Mouse (Mus musculus): ENCODE results near the gene Gm20388. TPM values are rescaled to one million over a fixed set of nuclear protein-coding genes. Genes with fewer than 3 reads are reported as not detected.
A peak's percentile ranks its signal among the peaks of the same experiment; 100 is the strongest.

Gm20388 gene
- total RNA-seq, 2 experiments from 2014 or later = not detected

GRCm38 (mm10) chr8:124052110-124052509 is 4141.5 kb downstream of the Gm20388 start:
- DNase-seq (ENCODE audit: low spot score in 2 of 2) = peak; percentile 73 to 75

GRCm38 (mm10) chr8:124052568-124052967 is 4141.9 kb downstream of the Gm20388 start:
- no peak for DNase-seq (ENCODE audit: low spot score in 2 of 2)

- no peak for DNase-seq (ENCODE audit: low spot score in 2 of 2)
Observed at GRCm38 (mm10) chr8:124056832-124057655, 4146.4 kb downstream of the Gm20388 start.

- no peak for DNase-seq (ENCODE audit: low spot score in 2 of 2)
Observed at GRCm38 (mm10) chr8:124066325-124067058, 4155.9 kb downstream of the Gm20388 start.

GRCm38 (mm10) chr8:124067059-124067750 is 4156.6 kb downstream of the Gm20388 start:
- no peak for DNase-seq (ENCODE audit: low spot score in 2 of 2)

GRCm38 (mm10) chr8:124070363-124071324 is 4160.0 kb downstream of the Gm20388 start:
- peak; percentile 45 to 64 for DNase-seq (ENCODE audit: low spot score in 2 of 2)

GRCm38 (mm10) chr8:124075977-124076376 is 4165.3 kb downstream of the Gm20388 start:
- no peak for DNase-seq (ENCODE audit: low spot score in 2 of 2)

GRCm38 (mm10) chr8:124076416-124076815 is 4165.8 kb downstream of the Gm20388 start:
- no peak for DNase-seq (ENCODE audit: low spot score in 2 of 2)

GRCm38 (mm10) chr8:124077377-124077776 is 4166.7 kb downstream of the Gm20388 start:
- no peak for DNase-seq (ENCODE audit: low spot score in 2 of 2)

GRCm38 (mm10) chr8:124077998-124078397 is 4167.4 kb downstream of the Gm20388 start:
- peak in 1 of 2 experiments; percentile 7 for DNase-seq (ENCODE audit: low spot score in 2 of 2)

- DNase-seq (ENCODE audit: low spot score in 2 of 2) = no peak
Observed at GRCm38 (mm10) chr8:124078969-124079368, 4168.3 kb downstream of the Gm20388 start.

GRCm38 (mm10) chr8:124080467-124081326 is 4170.1 kb downstream of the Gm20388 start:
- no peak for DNase-seq (ENCODE audit: low spot score in 2 of 2)

- DNase-seq (ENCODE audit: low spot score in 2 of 2) = no peak
Observed at GRCm38 (mm10) chr8:124082616-124083015, 4172.0 kb downstream of the Gm20388 start.

GRCm38 (mm10) chr8:124083611-124084010 is 4173.0 kb downstream of the Gm20388 start:
- DNase-seq (ENCODE audit: low spot score in 2 of 2) = no peak

GRCm38 (mm10) chr8:124085668-124086067 is 4175.0 kb downstream of the Gm20388 start:
- DNase-seq (ENCODE audit: low spot score in 2 of 2) = no peak

GRCm38 (mm10) chr8:124088092-124088613 is 4177.5 kb downstream of the Gm20388 start:
- no peak for DNase-seq (ENCODE audit: low spot score in 2 of 2)

GRCm38 (mm10) chr8:124089016-124089415 is 4178.4 kb downstream of the Gm20388 start:
- DNase-seq (ENCODE audit: low spot score in 2 of 2) = no peak

- no peak for DNase-seq (ENCODE audit: low spot score in 2 of 2)
Observed at GRCm38 (mm10) chr8:124090473-124090872, 4179.8 kb downstream of the Gm20388 start.

- DNase-seq (ENCODE audit: low spot score in 2 of 2) = peak in 1 of 2 experiments; percentile 4
Observed at GRCm38 (mm10) chr8:124098953-124099622, 4188.4 kb downstream of the Gm20388 start.
